Comparison of ENCODE assay signal across 8 mouse cellular contexts in genomic region chr15:79684616-79685015, GRCm38 (mm10). TPM values are rescaled to one million over a fixed set of nuclear protein-coding genes. Genes with fewer than 3 reads are reported as not detected.
DNase-seq lines count a peak whose midpoint lies in the region; ATAC-seq and TF ChIP-seq lines count a peak whose summit lies in the region.

No protein-coding gene starts in this region.

- H3K4me1 ChIP-seq in E14TG2a.4 (replicated peaks; ENCODE audit: low read depth, low read length) = peaks cover 83% of the 10 kb centered on the region
- peaks cover 54% of the 10 kb centered on the region for H3K4me1 ChIP-seq in forebrain, embryonic 15.5 days
- H3K4me1 ChIP-seq in liver, embryonic 15.5 days (replicated peaks) = peaks cover 78% of the 10 kb centered on the region

- WGBS in forebrain, embryonic 15.5 days = 60% methylated on average over 6 of the region's 6 CpGs
- 76% methylated on average over 6 of the region's 6 CpGs for WGBS in liver, embryonic 15.5 days (ENCODE audit: insufficient replicate concordance)

- peak overlapping the region; percentile 23; the same call in 1 of the 2 replicates for H3K9ac ChIP-seq in forebrain, embryonic 15.5 days (replicated peaks)
- peak overlapping the region; percentile 88 for H3K9ac ChIP-seq in liver, embryonic 15.5 days

- DNase-seq in gastrocnemius, adult 2 months = no peak
- DNase-seq in gastrocnemius, adult 18-20 months (ENCODE audit: low spot score) = no peak
- no peak for DNase-seq in adrenal gland, adult 18-20 months (ENCODE audit: low spot score in 2 of 2)
- DNase-seq in gastrocnemius, postnatal 36 days = no peak
- no peak for DNase-seq in thymus, postnatal 25 days

- intact Hi-C loops in gastrocnemius, adult 2 months (cut with DNase I) = loop anchor here (10.0 kb wide), 1 partner anchor 140 kb away; the partner anchor contains the start of gene Ddx17
- intact Hi-C loops in gastrocnemius, postnatal 36 days (cut with DNase I) = no loop called here

- no peak for ATAC-seq in forebrain, embryonic 15.5 days (replicated peaks)
- ATAC-seq in liver, embryonic 15.5 days (ENCODE audit: insufficient read depth) = no peak

- peak overlapping the region; percentile 60 for H3K4me2 ChIP-seq in forebrain, embryonic 15.5 days (replicated peaks)
- peak overlapping the region; percentile 82 for H3K4me2 ChIP-seq in liver, embryonic 15.5 days

- H3K27me3 ChIP-seq in E14TG2a.4 (ENCODE audit: insufficient read depth, low read length) = no peaks in the 10 kb centered on the region
- H3K27me3 ChIP-seq in forebrain, embryonic 15.5 days = no peaks in the 10 kb centered on the region
- no peaks in the 10 kb centered on the region for H3K27me3 ChIP-seq in liver, embryonic 15.5 days

- no peak for TF ChIP-seq CTCF in gastrocnemius, adult 2 months (IDR thresholded peaks at IDR 0.05)
- no peak for TF ChIP-seq CTCF in E14TG2a.4 (conservative IDR thresholded peaks at IDR 0.05; ENCODE audit: low read length)

- H3K27ac ChIP-seq in gastrocnemius, adult 2 months = peak overlapping the region; percentile 98
- H3K27ac ChIP-seq in forebrain, embryonic 15.5 days (replicated peaks) = no peak overlapping the region
- peak overlapping the region; percentile 99 for H3K27ac ChIP-seq in liver, embryonic 15.5 days (replicated peaks)

- H3K9me3 ChIP-seq in E14TG2a.4 (ENCODE audit: low read length) = no peaks in the 10 kb centered on the region
- H3K9me3 ChIP-seq in forebrain, embryonic 15.5 days = no peaks in the 10 kb centered on the region
- no peaks in the 10 kb centered on the region for H3K9me3 ChIP-seq in liver, embryonic 15.5 days (replicated peaks)

- peaks cover 58% of the 10 kb centered on the region for H3K36me3 ChIP-seq in E14TG2a.4 (ENCODE audit: insufficient read depth, low read length)
- no peaks in the 10 kb centered on the region for H3K36me3 ChIP-seq in forebrain, embryonic 15.5 days
- H3K36me3 ChIP-seq in liver, embryonic 15.5 days (replicated peaks) = peaks cover 13% of the 10 kb centered on the region

- H3K4me3 ChIP-seq in gastrocnemius, adult 2 months = peak overlapping the region; percentile 90
- peak overlapping the region; percentile 10; the same call in 1 of the 2 replicates for H3K4me3 ChIP-seq in E14TG2a.4 (replicated peaks; ENCODE audit: low read length)
- H3K4me3 ChIP-seq in forebrain, embryonic 15.5 days = peak overlapping the region; percentile 77
- peak overlapping the region; percentile 89 for H3K4me3 ChIP-seq in liver, embryonic 15.5 days (replicated peaks)

RNA-seq across cellular contexts. Expression of gene Josd1, which starts 3.1 kb away (rescaled TPM):
- total RNA-seq in gastrocnemius, adult 2 months (2021) = 10 to 100 TPM; 12.3 to 18.7 TPM
- 10 to 100 TPM; 13.9 to 17.6 TPM for total RNA-seq in gastrocnemius, adult 18-20 months (2021)
- 23.3 and 26.8 TPM in 2 replicates for polyA plus RNA-seq in forebrain, embryonic 15.5 days (2015; fragmentation: Nextera tagmentation; extraction: Ambion mirVana)
- polyA plus RNA-seq in liver, embryonic 15.5 days (2015; fragmentation: Nextera tagmentation; extraction: Ambion mirVana) = 20.1 and 22.3 TPM in 2 replicates
- total RNA-seq in adrenal gland, adult 18-20 months (2021) = 10 to 100 TPM; 35.9 to 40.3 TPM
- 10 to 100 TPM; 12.1 to 13.3 TPM for total RNA-seq in gastrocnemius, postnatal 36 days (2021)

RNA-seq across cellular contexts. Expression of gene Gtpbp1, which starts 6.0 kb away (rescaled TPM):
- 10 to 100 TPM; 24.4 to 28.5 TPM for total RNA-seq in gastrocnemius, adult 2 months (2021)
- 10 to 100 TPM; 25.2 to 28.1 TPM for total RNA-seq in gastrocnemius, adult 18-20 months (2021)
- 53.9 and 58.0 TPM in 2 replicates for polyA plus RNA-seq in forebrain, embryonic 15.5 days (2015; fragmentation: Nextera tagmentation; extraction: Ambion mirVana)
- polyA plus RNA-seq in liver, embryonic 15.5 days (2015; fragmentation: Nextera tagmentation; extraction: Ambion mirVana) = 29.9 and 33.5 TPM in 2 replicates
- 10 to 100 TPM; 28.8 to 30.2 TPM for total RNA-seq in adrenal gland, adult 18-20 months (2021)
- total RNA-seq in gastrocnemius, postnatal 36 days (2021) = 10 to 100 TPM; 22.5 to 24.2 TPM

RNA-seq across cellular contexts. Expression of gene Tomm22, which starts 14.0 kb away (rescaled TPM):
- 10 to 100 TPM; 52.8 to 78.6 TPM for total RNA-seq in gastrocnemius, adult 2 months (2021)
- 10 to 100 TPM; 57.0 to 60.2 TPM for total RNA-seq in gastrocnemius, adult 18-20 months (2021)
- polyA plus RNA-seq in forebrain, embryonic 15.5 days (2015; fragmentation: Nextera tagmentation; extraction: Ambion mirVana) = 264 and 266 TPM in 2 replicates
- polyA plus RNA-seq in liver, embryonic 15.5 days (2015; fragmentation: Nextera tagmentation; extraction: Ambion mirVana) = 124 and 134 TPM in 2 replicates
- 100 to 1,000 TPM; 102 to 112 TPM for total RNA-seq in adrenal gland, adult 18-20 months (2021)
- 10 to 100 TPM; 56.5 to 60.2 TPM for total RNA-seq in gastrocnemius, postnatal 36 days (2021)

RNA-seq across cellular contexts. Expression of gene Cby1, which starts 25.6 kb away (rescaled TPM):
- 10 to 100 TPM; 11.8 to 15.6 TPM for total RNA-seq in gastrocnemius, adult 2 months (2021)
- 10 to 100 TPM; 13.4 to 15.2 TPM for total RNA-seq in gastrocnemius, adult 18-20 months (2021)
- polyA plus RNA-seq in forebrain, embryonic 15.5 days (2015; fragmentation: Nextera tagmentation; extraction: Ambion mirVana) = 116 and 124 TPM in 2 replicates
- polyA plus RNA-seq in liver, embryonic 15.5 days (2015; fragmentation: Nextera tagmentation; extraction: Ambion mirVana) = 12.3 and 12.7 TPM in 2 replicates
- 10 to 100 TPM; 16.9 to 18.7 TPM for total RNA-seq in adrenal gland, adult 18-20 months (2021)
- 10 to 100 TPM; 12.1 to 14.5 TPM for total RNA-seq in gastrocnemius, postnatal 36 days (2021)

RNA-seq across cellular contexts. Expression of gene Fam227a, which starts 25.9 kb away (rescaled TPM):
- under 1 TPM; 0.47 to 0.84 TPM for total RNA-seq in gastrocnemius, adult 2 months (2021)
- under 1 TPM; 0.46 to 0.69 TPM for total RNA-seq in gastrocnemius, adult 18-20 months (2021)
- 4.7 and 5.2 TPM in 2 replicates for polyA plus RNA-seq in forebrain, embryonic 15.5 days (2015; fragmentation: Nextera tagmentation; extraction: Ambion mirVana)
- polyA plus RNA-seq in liver, embryonic 15.5 days (2015; fragmentation: Nextera tagmentation; extraction: Ambion mirVana) = 0.05 and 0.12 TPM in 2 replicates
- total RNA-seq in adrenal gland, adult 18-20 months (2021) = 1 to 10 TPM; 1.5 to 2.0 TPM
- total RNA-seq in gastrocnemius, postnatal 36 days (2021) = under 1 TPM; 0.81 to 0.87 TPM

Comparison
In these comparisons a context has a peak if more than half of its experiments do, and no peak if none do; other contexts are left out.
1. H3K4me3 ChIP-seq: peak in every context shown above with its lines; median percentile 90 in gastrocnemius, adult 2 months; 89 in liver, embryonic 15.5 days; 77 in forebrain, embryonic 15.5 days; 10 in E14TG2a.4.